Mouse (Mus musculus) testis, adult 2 months (tissue): ENCODE results near the gene AI597479.

Experiments
- CTCF ChIP-seq: fragments of 200-500 bp; IDR thresholded peaks from 2 replicates; pipeline ENCODE4 v1.5.1; 2012; ENCODE audit warnings: low read depth, mild to moderate bottlenecking, inconsistent platforms, low read length, moderate library complexity; ENCODE audit not compliant: control insufficient read depth, insufficient read depth, insufficient replicate concordance
- POLR2A ChIP-seq: fragments of 200-500 bp; IDR thresholded peaks from 2 replicates; pipeline ENCODE4 v1.6.1; 2012; ENCODE audit warnings: low read depth, mild to moderate bottlenecking, inconsistent platforms, low read length, moderate library complexity; ENCODE audit not compliant: control insufficient read depth

DNA sequence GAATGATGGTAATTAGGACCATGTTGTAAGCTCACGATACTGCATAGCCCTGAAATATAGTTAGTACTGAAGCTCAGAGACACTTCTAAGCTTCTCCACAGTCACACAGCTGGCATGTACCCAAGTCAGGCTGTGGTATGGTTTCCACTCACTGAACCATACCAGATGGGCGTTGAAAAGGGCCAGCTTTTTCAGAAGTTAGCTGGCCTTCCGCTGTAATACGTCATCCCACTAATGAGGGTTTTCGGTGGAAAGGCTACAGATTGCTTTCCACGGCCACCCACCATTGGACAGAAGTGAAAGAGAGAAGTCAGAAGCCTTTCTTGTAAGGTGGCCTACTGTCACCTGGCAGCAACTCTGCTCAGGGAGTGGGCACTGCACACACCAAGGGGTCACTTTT is 44.3 kb downstream of the AI597479 start:
- no peak for TF ChIP-seq POLR2A
- TF ChIP-seq CTCF: no peak
